Mouse (Mus musculus): ENCODE measurements around the gene Rasa2. TPM values are rescaled to one million over a fixed set of nuclear protein-coding genes. Genes with fewer than 3 reads are reported as not detected.

Gene Rasa2
- polyA plus RNA-seq, 1 experiment from 2014 or later: 18.5 TPM

DNA sequence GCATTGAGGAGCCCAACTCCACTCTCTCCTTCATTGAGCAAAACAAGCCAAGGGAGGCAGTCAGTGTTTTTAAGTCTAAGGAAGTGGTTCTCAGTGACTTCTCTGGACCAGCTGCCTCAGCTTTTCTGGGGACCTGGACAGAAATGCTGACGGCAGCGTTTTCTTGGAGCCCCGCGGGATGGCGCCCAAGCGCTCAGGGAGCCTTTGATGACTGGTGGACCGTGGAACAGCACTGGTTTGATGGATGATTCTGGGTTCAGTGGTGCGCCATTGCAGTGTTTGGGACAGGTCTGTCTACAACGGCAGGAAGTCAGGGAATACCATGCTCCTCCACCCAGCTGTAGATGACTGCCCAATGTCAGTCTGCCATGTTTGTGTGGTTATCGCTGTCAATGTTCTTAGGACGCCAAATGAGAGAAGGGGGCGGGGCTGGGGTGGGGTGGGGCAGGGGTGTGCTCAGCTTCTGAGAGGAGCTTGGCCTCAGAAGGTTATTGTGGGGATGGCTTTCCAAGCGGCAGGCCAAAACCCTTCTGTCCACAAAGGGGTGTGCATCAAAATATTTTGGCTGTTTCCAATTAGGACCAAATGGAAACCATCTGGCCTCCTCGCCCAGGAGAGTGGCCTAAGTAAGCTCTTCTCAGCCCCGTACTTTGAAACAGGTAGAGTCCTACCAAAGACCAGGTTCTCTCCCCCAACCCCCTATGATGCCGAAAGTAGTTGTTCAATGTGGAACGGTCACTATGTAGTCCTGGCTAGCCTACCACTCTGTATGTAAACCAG, 127.1 kb downstream of the Rasa2 start:
- peak; percentile 62 for DNase-seq (ENCODE audit: low spot score)
- Histone ChIP-seq H3K9me3 (replicated peaks) (no peaks in the 10 kb centered on the region), H3K4me3 (peak overlapping the region; percentile 28; the same call in 1 of the 2 replicates), H3K4me1 (peaks cover 37% of the 10 kb centered on the region), H3K27me3 (ENCODE audit: low read depth, poor library complexity, severe bottlenecking) (no peaks in the 10 kb centered on the region), H3K27ac (peak overlapping the region; percentile 74), H3K36me3 (no peaks in the 10 kb centered on the region)
- 53% methylated on average over 17 of the region's 17 CpGs for WGBS

DNA sequence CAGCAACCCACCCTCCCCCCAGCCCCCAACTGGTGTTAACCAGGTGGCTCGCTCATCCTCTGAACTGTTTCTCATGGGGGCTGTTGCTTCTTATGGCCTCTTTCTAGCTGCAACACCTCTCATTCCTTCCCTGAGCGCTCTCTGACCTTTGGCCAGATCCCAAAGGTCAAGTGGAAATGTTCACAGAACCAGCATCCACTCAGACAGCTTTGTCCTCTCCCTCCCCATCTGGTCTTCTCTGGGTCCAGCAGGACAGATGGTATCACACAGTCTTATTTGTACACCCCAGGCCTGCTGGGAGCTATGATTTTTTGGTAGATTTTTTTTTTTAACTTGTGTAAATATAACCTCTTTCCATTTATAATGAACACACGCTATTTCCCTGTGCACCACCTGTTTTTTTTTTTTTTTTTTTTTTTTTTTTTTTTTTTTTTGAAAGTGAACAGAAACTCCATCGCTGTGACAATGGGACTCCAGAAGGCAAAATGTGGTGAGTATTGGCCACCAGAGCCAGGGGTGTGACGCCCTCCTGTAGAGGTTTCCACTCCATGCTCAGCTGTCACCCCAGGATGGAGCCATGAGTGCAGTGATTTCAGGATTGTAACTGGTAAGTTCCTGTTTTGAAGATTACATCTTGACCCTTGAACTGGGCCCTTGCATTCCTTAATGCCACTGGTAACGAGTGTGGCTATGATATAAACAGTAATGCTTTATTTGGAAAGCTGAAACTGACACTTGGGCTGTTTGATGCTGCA, 128.4 kb downstream of the Rasa2 start:
- Histone ChIP-seq H3K9me3 (replicated peaks) (no peaks in the 10 kb centered on the region), H3K27ac (0 out of 2 replicates have a peak overlapping the region, but pooled peaks have one; percentile 74), H3K4me1 (peaks cover 37% of the 10 kb centered on the region), H3K36me3 (no peaks in the 10 kb centered on the region), H3K27me3 (ENCODE audit: low read depth, poor library complexity, severe bottlenecking) (no peaks in the 10 kb centered on the region), H3K4me3 (no peak overlapping the region)
- 87% methylated on average over 6 of the region's 6 CpGs for WGBS
- no peak for DNase-seq (ENCODE audit: low spot score)

DNA sequence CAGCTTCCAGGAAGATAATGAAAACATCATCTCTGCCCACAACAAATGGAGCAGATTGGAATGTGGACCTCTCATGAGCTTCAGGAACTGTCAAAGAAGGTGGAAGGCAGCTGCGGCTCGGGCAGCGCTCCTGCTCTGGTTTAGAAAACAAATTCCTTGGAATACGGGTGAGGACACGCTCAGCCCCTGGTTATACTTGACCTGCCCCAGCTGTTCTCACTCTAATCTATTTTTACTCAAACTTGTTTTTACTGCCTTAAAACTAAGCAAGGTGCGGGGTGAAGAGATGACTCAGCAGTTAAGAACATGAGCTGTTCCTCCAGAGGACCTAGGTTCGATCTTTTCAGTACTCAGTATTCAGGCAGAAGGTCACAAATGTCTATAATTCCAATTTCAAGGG, 130.2 kb downstream of the Rasa2 start:
- 80% methylated on average over 7 of the region's 7 CpGs for WGBS
- Histone ChIP-seq H3K9me3 (replicated peaks) (no peaks in the 10 kb centered on the region), H3K4me1 (peaks cover 33% of the 10 kb centered on the region)

DNA sequence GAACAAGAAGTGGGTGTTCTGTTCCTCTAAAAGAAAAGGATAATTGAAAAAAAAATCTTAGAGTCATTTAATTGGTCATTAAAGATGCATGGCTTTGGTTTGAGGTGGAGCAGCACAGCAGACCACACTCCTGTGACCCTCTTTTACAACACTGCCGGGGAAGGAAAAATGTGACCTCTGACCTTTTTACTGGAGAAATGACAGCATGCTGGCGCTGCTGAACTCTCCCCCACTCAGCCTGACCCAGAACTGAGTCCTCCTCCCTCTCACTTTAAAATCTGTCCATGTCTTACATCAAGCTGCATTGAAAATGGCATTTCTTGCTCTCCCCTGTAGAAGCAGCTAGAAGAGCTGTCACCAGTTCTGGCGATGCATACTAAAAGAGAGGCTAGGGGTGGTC, 138.2 kb downstream of the Rasa2 start:
- DNase-seq (ENCODE audit: low spot score): peak; percentile 45
- peaks cover 26% of the 10 kb centered on the region for H3K4me1 ChIP-seq
- WGBS: 7% methylated on average over 3 of the region's 3 CpGs
- no peak overlapping the region; the same call in 1 of the 2 replicates for H3K4me3 ChIP-seq
- H3K27ac ChIP-seq: peak overlapping the region; percentile 61
- H3K36me3 ChIP-seq: no peaks in the 10 kb centered on the region
- no peaks in the 10 kb centered on the region for H3K27me3 ChIP-seq (ENCODE audit: low read depth, poor library complexity, severe bottlenecking)
- no peaks in the 10 kb centered on the region for H3K9me3 ChIP-seq (replicated peaks)

More for the DNA sequence above, 130.2 kb downstream of the Rasa2 start:
- H3K27ac ChIP-seq: no peak overlapping the region
- no peak for DNase-seq (ENCODE audit: low spot score)
- no peaks in the 10 kb centered on the region for H3K36me3 ChIP-seq
- no peaks in the 10 kb centered on the region for H3K27me3 ChIP-seq (ENCODE audit: low read depth, poor library complexity, severe bottlenecking)
- H3K4me3 ChIP-seq: no peak overlapping the region

DNA sequence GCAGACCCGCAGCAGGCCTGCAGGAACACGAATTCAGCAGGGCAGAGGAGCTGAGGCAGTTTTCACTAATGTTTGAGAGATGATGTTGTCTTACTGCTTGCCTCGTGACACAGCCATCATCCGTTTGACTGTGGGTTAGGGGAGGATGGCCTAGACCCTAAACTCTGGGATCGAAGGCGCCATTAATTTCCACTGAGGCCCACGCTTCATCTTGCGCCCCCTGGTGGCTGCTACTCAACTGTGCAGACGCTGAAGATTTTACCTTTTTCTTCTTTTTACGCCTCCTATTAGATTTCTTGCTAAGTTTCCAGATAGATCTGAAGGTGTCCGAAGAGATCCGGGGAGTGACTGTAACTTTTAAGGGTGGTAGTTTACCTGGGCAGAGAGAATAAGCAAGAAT, 139.6 kb downstream of the Rasa2 start:
- Histone ChIP-seq H3K27me3 (ENCODE audit: low read depth, poor library complexity, severe bottlenecking) (no peaks in the 10 kb centered on the region), H3K9me3 (replicated peaks) (no peaks in the 10 kb centered on the region), H3K36me3 (no peaks in the 10 kb centered on the region), H3K27ac (no peak overlapping the region), H3K4me1 (peaks cover 26% of the 10 kb centered on the region), H3K4me3 (no peak overlapping the region)
- 42% methylated on average over 12 of the region's 12 CpGs for WGBS
- DNase-seq (ENCODE audit: low spot score): peak; percentile 71

Other genes with a start within 250 kb of the Rasa2 start
- gene Rnf7, start 152.9 kb downstream of the Rasa2 start, polyA plus RNA-seq (2016; fragmentation: Nextera tagmentation; extraction: Ambion mirVana): 257 and 265 TPM in 2 replicates
- gene Gm28729, start 106.4 kb downstream of the Rasa2 start, polyA plus RNA-seq (2016; fragmentation: Nextera tagmentation; extraction: Ambion mirVana): not detected in 2 replicates
- 6.4 and 8.1 TPM in 2 replicates for gene Zbtb38, start 121.2 kb upstream of the Rasa2 start, polyA plus RNA-seq (2016; fragmentation: Nextera tagmentation; extraction: Ambion mirVana)